Mouse (Mus musculus) midbrain, postnatal 0 days (tissue): ENCODE data around the gene Crybb1. TPM values are rescaled to one million over a fixed set of nuclear protein-coding genes. Genes with fewer than 3 reads are reported as not detected.

Experiments
- ATAC-seq: fragments of 200-750 bp; cut with Nextera tagmentation; 2 replicates; pipeline ENCODE4 v1.8.0; 2017; ENCODE audit warnings: moderate number of reproducible peaks, mild to moderate bottlenecking, moderate TSS enrichment, moderate library complexity; ENCODE audit not compliant: low FRiP score
- DNase-seq: peaks from one replicate; pipeline ENCODE4 v3.0.0-alpha.2; 2015; ENCODE audit warnings: low spot score
- H3K27ac ChIP-seq: fragments of 300-500 bp; sonication (generic); 2 replicates; pipeline ENCODE4 v1.5.1; 2014; ENCODE audit warnings: low read depth, mild to moderate bottlenecking, low read length, mixed read lengths
- H3K27me3 ChIP-seq: fragments of 300-500 bp; sonication (generic); 2 replicates; pipeline ENCODE4 v1.6.1; 2014; ENCODE audit warnings: low read length, control low read depth, mixed read lengths; ENCODE audit not compliant: insufficient read depth
- H3K36me3 ChIP-seq: fragments of 300-500 bp; sonication (generic); 2 replicates; pipeline ENCODE4 v1.6.1; 2014; ENCODE audit warnings: low read length, control low read depth, mixed read lengths; ENCODE audit not compliant: insufficient read depth
- H3K4me1 ChIP-seq: fragments of 300-500 bp; sonication (generic); 2 replicates; pipeline ENCODE4 v1.6.1; 2014; ENCODE audit warnings: mild to moderate bottlenecking, control low read depth, antibody characterized with exemption, low read length, mixed read lengths; ENCODE audit not compliant: insufficient read depth
- H3K4me2 ChIP-seq: fragments of 300-500 bp; sonication (generic); 2 replicates; pipeline ENCODE4 v1.6.1; 2014; ENCODE audit warnings: low read depth, mild to moderate bottlenecking, low read length, mixed read lengths; ENCODE audit not compliant: poor library complexity, severe bottlenecking
- H3K4me3 ChIP-seq: fragments of 300-500 bp; sonication (generic); 2 replicates; pipeline ENCODE4 v1.5.1; 2014; ENCODE audit warnings: low read depth, mild to moderate bottlenecking, low read length, moderate library complexity
- H3K9ac ChIP-seq: fragments of 300-500 bp; sonication (generic); replicated peaks from 2 replicates; pipeline ENCODE4 v1.6.1; 2014; ENCODE audit warnings: mild to moderate bottlenecking, low read length, moderate library complexity, mixed read lengths; ENCODE audit not compliant: poor library complexity, severe bottlenecking
- H3K9me3 ChIP-seq: fragments of 300-500 bp; sonication (generic); 2 replicates; pipeline ENCODE4 v1.6.1; 2016; ENCODE audit warnings: low read length, control low read depth
- CTCF ChIP-seq: IDR thresholded peaks from 2 replicates; pipeline ENCODE4 v1.5.1; 2016; ENCODE audit warnings: antibody characterized with exemption, mild to moderate bottlenecking
- WGBS: fragments of 180-500 bp; shearing (Covaris S2); extraction: QIAGEN DNeasy Blood & Tissue Kit; methylation state at CpG from one replicate; pipeline ENCODE4 v1.1.7; 2014; 5-methylcytosine and 5-hydroxymethylcytosine counted together
- polyA plus RNA-seq: library from polyadenylated mRNA; unstranded; fragments of >200 nt; fragmentation: Nextera tagmentation; extraction: Ambion mirVana; gene quantifications from 2 replicates; pipeline ENCODE4 v1.2.1, GENCODE M21; 2015
- total RNA-seq: library from RNA; depleted of rRNA; stranded (reverse); fragments of >200 nt; gene quantifications from 2 replicates; pipeline ENCODE4 v1.2.3, GENCODE M21; 2014

Crybb1 gene
- total and polyA plus RNA-seq, 2 experiments from 2014 or later = 11.5 to 13.2 TPM

GRCm38 (mm10) chr5:112227898-112228239 is 27.7 kb upstream of the Crybb1 start:
- Histone ChIP-seq H3K4me2 (peak overlapping the region; percentile 88), H3K27ac (peak overlapping the region; percentile 97), H3K4me1 (peaks cover 14% of the 10 kb centered on the region; the same call in 1 of the 2 replicates), H3K36me3 (peaks cover 6% of the 10 kb centered on the region), H3K27me3 (no peaks in the 10 kb centered on the region), H3K4me3 (peak overlapping the region; percentile 69), H3K9ac (peak overlapping the region; percentile 93), H3K9me3 (no peaks in the 10 kb centered on the region)
- TF ChIP-seq CTCF = no peak
- under 1% methylated on average over 13 of the region's 13 CpGs for WGBS
- no peak for DNase-seq
- no peak for ATAC-seq

DNA sequence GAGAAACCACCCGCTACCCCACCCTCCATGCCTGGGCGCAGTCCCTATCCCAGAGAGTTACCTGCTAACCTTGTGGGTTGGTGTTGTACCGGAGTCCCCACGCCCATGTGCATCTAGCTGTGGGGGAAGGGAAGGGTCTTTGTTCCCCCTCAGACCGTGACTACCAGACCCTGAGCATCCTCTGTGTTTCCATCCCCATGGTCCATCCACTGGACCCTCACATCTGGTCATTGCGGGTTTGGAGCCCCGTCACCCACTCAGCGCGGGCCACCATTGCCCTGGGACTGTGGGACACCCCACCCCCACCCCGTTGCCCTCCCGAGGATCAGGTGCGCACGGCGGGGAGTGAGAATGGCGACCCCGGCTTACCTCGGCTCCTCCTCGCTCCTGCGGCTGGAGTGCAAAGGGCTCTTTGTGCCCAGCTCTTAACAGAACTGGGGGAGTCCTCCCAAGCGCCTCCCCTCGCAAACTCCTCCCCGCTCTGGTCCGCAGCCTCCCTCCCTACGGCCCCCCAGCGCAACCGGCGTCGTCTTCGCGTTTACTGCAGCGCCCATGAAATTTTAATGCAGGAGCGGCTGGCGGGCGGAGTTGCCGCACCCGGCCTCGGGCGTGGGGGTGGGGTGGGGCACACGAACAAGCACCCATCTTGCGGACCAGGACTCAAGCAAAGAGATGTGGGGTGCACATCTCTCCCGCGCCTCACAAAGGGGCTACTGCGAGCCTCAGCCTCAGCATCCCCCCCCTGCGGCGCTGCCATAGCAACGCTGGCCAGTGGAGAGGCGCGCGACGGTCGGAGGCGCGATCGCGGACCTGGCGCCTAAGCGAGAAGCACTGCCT is 27.2 kb upstream of the Crybb1 start:
- Histone ChIP-seq H3K9ac (peak overlapping the region; percentile 93), H3K4me1 (peaks cover 14% of the 10 kb centered on the region; the same call in 1 of the 2 replicates), H3K9me3 (no peaks in the 10 kb centered on the region), H3K4me3 (peak overlapping the region; percentile 69), H3K4me2 (peak overlapping the region; percentile 88), H3K27me3 (no peaks in the 10 kb centered on the region), H3K27ac (peak overlapping the region; percentile 97), H3K36me3 (peaks cover under 1% of the 10 kb centered on the region; the same call in 1 of the 2 replicates)
- DNase-seq (peak; percentile 84), ATAC-seq (peak; percentile 77)
- no peak for TF ChIP-seq CTCF
- 1% methylated on average over 54 of the region's 57 CpGs for WGBS

DNA sequence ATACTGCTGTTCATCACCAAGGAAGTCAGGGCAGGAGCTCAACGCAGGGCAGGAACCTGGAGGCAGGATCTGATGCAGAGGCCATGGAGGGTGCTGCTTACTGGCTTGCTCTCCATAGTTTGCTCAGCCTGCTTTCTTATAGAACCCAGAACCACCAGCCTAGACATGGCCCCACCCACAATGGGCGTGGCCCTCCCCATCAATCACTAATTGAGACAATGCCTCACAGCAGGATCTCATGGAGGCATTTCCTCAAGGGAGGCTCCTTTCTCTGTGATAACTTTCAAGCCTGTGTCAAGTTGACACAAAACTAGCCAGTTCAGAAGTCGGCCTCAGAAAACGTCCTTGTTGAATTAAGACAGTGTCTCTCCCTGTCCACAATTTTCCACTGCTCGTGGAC is 19.8 kb upstream of the Crybb1 start:
- no peaks in the 10 kb centered on the region for H3K9me3 ChIP-seq
- H3K36me3 ChIP-seq = no peaks in the 10 kb centered on the region
- ATAC-seq (no peak), DNase-seq (no peak)
- peaks cover 10% of the 10 kb centered on the region; the same call in 1 of the 2 replicates for H3K4me1 ChIP-seq
- no peak overlapping the region for H3K9ac ChIP-seq
- H3K27ac ChIP-seq = no peak overlapping the region
- no peaks in the 10 kb centered on the region for H3K27me3 ChIP-seq
- no peak overlapping the region for H3K4me3 ChIP-seq
- H3K4me2 ChIP-seq = no peak overlapping the region
- TF ChIP-seq CTCF = no peak
- WGBS = 50% methylated on average over 5 of the region's 5 CpGs

GRCm38 (mm10) chr5:112236631-112237030 is 19.0 kb upstream of the Crybb1 start:
- 68% methylated on average over 2 of the region's 2 CpGs for WGBS
- DNase-seq (no peak), ATAC-seq (no peak)
- peaks cover 10% of the 10 kb centered on the region; the same call in 1 of the 2 replicates for H3K4me1 ChIP-seq
- no peak for TF ChIP-seq CTCF
- no peaks in the 10 kb centered on the region for H3K9me3 ChIP-seq
- no peaks in the 10 kb centered on the region for H3K36me3 ChIP-seq
- no peak overlapping the region for H3K9ac ChIP-seq
- no peaks in the 10 kb centered on the region for H3K27me3 ChIP-seq
- peak overlapping the region; percentile 45; the same call in 1 of the 2 replicates for H3K4me2 ChIP-seq
- no peak overlapping the region for H3K4me3 ChIP-seq
- H3K27ac ChIP-seq = peak overlapping the region; percentile 87

GRCm38 (mm10) chr5:112237439-112237838 is 18.2 kb upstream of the Crybb1 start:
- no peak for TF ChIP-seq CTCF
- Histone ChIP-seq H3K4me1 (peaks cover 10% of the 10 kb centered on the region; the same call in 1 of the 2 replicates), H3K9me3 (no peaks in the 10 kb centered on the region), H3K9ac (peak overlapping the region; percentile 60), H3K27me3 (no peaks in the 10 kb centered on the region), H3K36me3 (no peaks in the 10 kb centered on the region), H3K4me2 (peak overlapping the region; percentile 45), H3K4me3 (peak overlapping the region; percentile 10; the same call in 1 of the 2 replicates), H3K27ac (peak overlapping the region; percentile 87)
- ATAC-seq (peak; percentile 78), DNase-seq (peak; percentile 83)
- WGBS = 3% methylated on average over 16 of the region's 16 CpGs
